Mouse (Mus musculus) midbrain, embryonic 14.5 days (tissue): Measurements from ENCODE around the gene Lix1. TPM values are rescaled to one million over a fixed set of nuclear protein-coding genes. Genes with fewer than 3 reads are reported as not detected.

ENCODE experiments used
- ATAC-seq: fragments of 200-750 bp; cut with Nextera tagmentation; 2 replicates; pipeline ENCODE4 v1.8.0; 2017; ENCODE audit warnings: moderate number of reproducible peaks, moderate library complexity; ENCODE audit not compliant: low FRiP score, low TSS enrichment
- DNase-seq: peaks from one replicate; pipeline ENCODE4 v3.0.0-alpha.2; 2015
- H3K27ac ChIP-seq: fragments of 300-500 bp; sonication (generic); replicated peaks from 2 replicates; pipeline ENCODE4 v1.5.1; 2014; ENCODE audit warnings: mild to moderate bottlenecking, low read depth, low read length, moderate library complexity
- H3K27me3 ChIP-seq: fragments of 300-500 bp; sonication (generic); 2 replicates; pipeline ENCODE4 v1.6.1; 2014; ENCODE audit warnings: low read length, control low read depth, mixed read lengths; ENCODE audit not compliant: control insufficient read depth, insufficient read depth
- H3K36me3 ChIP-seq: fragments of 300-500 bp; sonication (generic); 2 replicates; pipeline ENCODE4 v1.6.1; 2014; ENCODE audit warnings: low read length, control low read depth; ENCODE audit not compliant: control insufficient read depth, insufficient read depth
- H3K4me1 ChIP-seq: fragments of 300-500 bp; sonication (generic); 2 replicates; pipeline ENCODE4 v1.6.1; 2014; ENCODE audit warnings: mild to moderate bottlenecking, antibody characterized with exemption, low read length, control low read depth; ENCODE audit not compliant: control insufficient read depth, insufficient read depth
- H3K4me2 ChIP-seq: fragments of 300-500 bp; sonication (generic); 2 replicates; pipeline ENCODE4 v1.6.1; 2014; ENCODE audit warnings: mild to moderate bottlenecking, low read length, moderate library complexity
- H3K4me3 ChIP-seq: fragments of 300-500 bp; sonication (generic); replicated peaks from 2 replicates; pipeline ENCODE4 v1.5.1; 2014; ENCODE audit warnings: low read depth, low read length
- H3K9ac ChIP-seq: fragments of 300-500 bp; sonication (generic); replicated peaks from 2 replicates; pipeline ENCODE4 v1.6.1; 2014; ENCODE audit warnings: mild to moderate bottlenecking, low read length, moderate library complexity
- H3K9me3 ChIP-seq: fragments of 300-500 bp; sonication (generic); 2 replicates; pipeline ENCODE4 v1.6.1; 2016; ENCODE audit warnings: low read length, control low read depth, mixed read lengths; ENCODE audit not compliant: control insufficient read depth
- WGBS: fragments of 180-500 bp; shearing (Covaris S2); extraction: QIAGEN DNeasy Blood & Tissue Kit; methylation state at CpG from one replicate; pipeline ENCODE4 v1.1.7; 2014; 5-methylcytosine and 5-hydroxymethylcytosine counted together
- polyA plus RNA-seq: library from polyadenylated mRNA; unstranded; fragments of >200 nt; fragmentation: Nextera tagmentation; extraction: Ambion mirVana; gene quantifications from 2 replicates; pipeline ENCODE4 v1.2.1, GENCODE M21; 2014

Lix1 gene
- polyA plus RNA-seq, 1 experiment from 2014 or later = 9.2 TPM

GRCm38 (mm10) chr17:17425906-17426305 is 23.4 kb downstream of the Lix1 start:
- no peak for DNase-seq
- H3K4me2 ChIP-seq = no peak overlapping the region
- H3K27me3 ChIP-seq = no peaks in the 10 kb centered on the region
- H3K36me3 ChIP-seq = no peaks in the 10 kb centered on the region
- H3K27ac ChIP-seq = no peak overlapping the region
- no peaks in the 10 kb centered on the region for H3K4me1 ChIP-seq
- 58% methylated on average over 3 of the region's 3 CpGs for WGBS
- ATAC-seq = no peak
- no peaks in the 10 kb centered on the region for H3K9me3 ChIP-seq
- H3K9ac ChIP-seq = no peak overlapping the region
- no peak overlapping the region for H3K4me3 ChIP-seq

GRCm38 (mm10) chr17:17428888-17429287 is 26.4 kb downstream of the Lix1 start:
- Histone ChIP-seq H3K27me3 (no peaks in the 10 kb centered on the region), H3K9ac (no peak overlapping the region), H3K4me1 (no peaks in the 10 kb centered on the region), H3K9me3 (no peaks in the 10 kb centered on the region), H3K4me3 (no peak overlapping the region), H3K36me3 (no peaks in the 10 kb centered on the region), H3K27ac (no peak overlapping the region), H3K4me2 (no peak overlapping the region)
- no peak for ATAC-seq
- WGBS = 92% methylated on average over 2 of the region's 2 CpGs
- no peak for DNase-seq

GRCm38 (mm10) chr17:17433679-17434078 is 31.2 kb downstream of the Lix1 start:
- Histone ChIP-seq H3K4me2 (no peak overlapping the region), H3K9me3 (no peaks in the 10 kb centered on the region), H3K36me3 (no peaks in the 10 kb centered on the region), H3K27ac (no peak overlapping the region), H3K27me3 (no peaks in the 10 kb centered on the region), H3K4me1 (no peaks in the 10 kb centered on the region), H3K4me3 (no peak overlapping the region), H3K9ac (no peak overlapping the region)
- ATAC-seq (no peak), DNase-seq (peak; percentile 50)
- 35% methylated on average over 4 of the region's 4 CpGs for WGBS

GRCm38 (mm10) chr17:17438576-17439191 is 36.2 kb downstream of the Lix1 start:
- Histone ChIP-seq H3K4me2 (no peak overlapping the region), H3K9ac (no peak overlapping the region), H3K4me3 (no peak overlapping the region), H3K4me1 (no peaks in the 10 kb centered on the region), H3K36me3 (no peaks in the 10 kb centered on the region), H3K27ac (no peak overlapping the region), H3K9me3 (no peaks in the 10 kb centered on the region), H3K27me3 (no peaks in the 10 kb centered on the region)
- DNase-seq = no peak
- no peak for ATAC-seq

GRCm38 (mm10) chr17:17441876-17442498 is 39.5 kb downstream of the Lix1 start:
- Histone ChIP-seq H3K36me3 (no peaks in the 10 kb centered on the region), H3K27me3 (no peaks in the 10 kb centered on the region), H3K9ac (no peak overlapping the region), H3K27ac (no peak overlapping the region), H3K4me3 (no peak overlapping the region), H3K9me3 (no peaks in the 10 kb centered on the region), H3K4me2 (no peak overlapping the region), H3K4me1 (no peaks in the 10 kb centered on the region)
- no peak for ATAC-seq
- DNase-seq = peak; percentile 19
- WGBS = 16% methylated on average over 4 of the region's 4 CpGs

GRCm38 (mm10) chr17:17444297-17444886 is 41.9 kb downstream of the Lix1 start:
- no peaks in the 10 kb centered on the region for H3K36me3 ChIP-seq

GRCm38 (mm10) chr17:17446683-17447082 is 44.2 kb downstream of the Lix1 start:
- no peak for ATAC-seq
- no peaks in the 10 kb centered on the region for H3K9me3 ChIP-seq

More at GRCm38 (mm10) chr17:17444297-17444886, 41.9 kb downstream of the Lix1 start:
- WGBS = 91% methylated on average over 3 of the region's 3 CpGs
- Histone ChIP-seq H3K4me2 (no peak overlapping the region), H3K9me3 (no peaks in the 10 kb centered on the region), H3K4me1 (peaks cover 10% of the 10 kb centered on the region; the same call in 1 of the 2 replicates), H3K4me3 (no peak overlapping the region), H3K27me3 (no peaks in the 10 kb centered on the region), H3K27ac (no peak overlapping the region), H3K9ac (no peak overlapping the region)
- no peak for DNase-seq
- no peak for ATAC-seq

GRCm38 (mm10) chr17:17447821-17448220 is 45.3 kb downstream of the Lix1 start:
- Histone ChIP-seq H3K36me3 (no peaks in the 10 kb centered on the region), H3K27ac (no peak overlapping the region), H3K9me3 (no peaks in the 10 kb centered on the region), H3K27me3 (no peaks in the 10 kb centered on the region), H3K4me2 (no peak overlapping the region), H3K4me1 (peaks cover 10% of the 10 kb centered on the region; the same call in 1 of the 2 replicates), H3K4me3 (no peak overlapping the region), H3K9ac (no peak overlapping the region)
- 85% methylated on average over 5 of the region's 5 CpGs for WGBS
- ATAC-seq (no peak), DNase-seq (no peak)

More at GRCm38 (mm10) chr17:17446683-17447082, 44.2 kb downstream of the Lix1 start:
- Histone ChIP-seq H3K4me3 (no peak overlapping the region), H3K36me3 (no peaks in the 10 kb centered on the region), H3K4me2 (no peak overlapping the region), H3K27ac (no peak overlapping the region), H3K27me3 (no peaks in the 10 kb centered on the region), H3K9ac (no peak overlapping the region), H3K4me1 (peaks cover 10% of the 10 kb centered on the region; the same call in 1 of the 2 replicates)
- no peak for DNase-seq
- 95% methylated on average over 3 of the region's 3 CpGs for WGBS
